Mouse (Mus musculus) bone marrow, adult 2 months (tissue): Measurements from ENCODE around the gene Zfp36l2.

Experiments used
- CTCF ChIP-seq: fragments of 200-500 bp; IDR thresholded peaks from 2 replicates; pipeline ENCODE4 v1.5.1; 2011; ENCODE audit warnings: low read length, control low read depth; ENCODE audit not compliant: control insufficient read depth, insufficient read depth
- POLR2A ChIP-seq: fragments of 200-500 bp; IDR thresholded peaks from 2 replicates; pipeline ENCODE4 v1.6.1; 2011; ENCODE audit warnings: low read depth, mild to moderate bottlenecking, control low read depth, low read length, borderline replicate concordance; ENCODE audit not compliant: control insufficient read depth

DNA sequence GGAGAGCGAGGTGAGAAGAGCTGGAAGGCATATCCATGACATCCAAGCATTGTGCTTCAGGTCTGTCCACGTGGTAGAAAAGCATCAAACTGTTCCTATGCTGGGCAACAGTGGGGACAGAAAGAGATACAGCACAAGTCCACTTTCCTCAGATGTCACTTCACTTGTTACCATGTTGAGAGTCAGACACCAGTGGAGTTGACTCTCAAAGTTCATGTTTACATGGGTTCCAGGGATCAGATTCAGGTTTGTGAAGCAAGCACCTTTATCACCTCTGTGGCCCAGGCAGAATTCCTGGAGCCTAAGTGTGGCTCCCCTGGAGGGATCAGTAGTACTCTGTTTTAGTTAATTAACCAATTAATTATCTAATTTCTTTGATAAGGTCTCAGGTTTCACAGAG lies 46.0 kb upstream of the Zfp36l2 start:
- no peak for TF ChIP-seq CTCF
- TF ChIP-seq POLR2A: no peak
